Comparison of ENCODE assay signal across 9 mouse cellular contexts in the genomic region with DNA sequence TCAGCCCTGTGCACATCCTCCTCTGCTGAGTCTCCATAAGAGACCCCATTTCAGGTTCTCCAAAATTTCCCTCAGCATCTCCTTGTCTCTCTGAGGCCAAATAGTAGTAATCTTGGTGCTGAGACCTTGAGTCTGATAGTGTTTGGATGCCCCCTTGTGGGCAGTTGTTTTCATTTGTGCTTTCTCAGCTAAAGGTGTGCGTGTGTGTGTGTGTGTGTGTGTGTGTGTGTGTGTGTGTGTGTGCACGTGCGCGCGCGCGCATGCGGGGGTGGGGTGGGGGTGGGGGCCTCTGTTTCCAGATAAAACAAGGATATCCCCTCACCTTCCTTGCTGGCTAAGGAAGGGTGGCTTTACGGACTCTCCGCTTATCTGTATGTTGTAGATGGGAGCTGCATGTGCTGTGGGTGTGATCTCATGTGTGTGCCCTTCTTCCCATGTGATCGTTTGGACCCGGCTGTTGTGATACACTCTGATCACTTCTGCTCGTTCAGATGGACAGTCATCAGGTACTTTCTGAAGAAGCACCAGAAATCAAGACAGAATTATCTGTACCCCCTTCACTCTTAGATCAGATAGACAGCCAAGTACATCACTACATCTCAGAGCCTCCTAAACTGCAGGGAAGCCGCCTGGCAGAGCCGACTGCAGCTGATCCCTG. TPM values are rescaled to one million over a fixed set of nuclear protein-coding genes. Genes with fewer than 3 reads are reported as not detected.
DNase-seq lines count a peak whose midpoint lies in the region; ATAC-seq and TF ChIP-seq lines count a peak whose summit lies in the region.
"Had no signal": no experiment of that assay in that cellular context is flagged by ENCODE, and none has a peak within 500 bp of the region (broad histone marks: within the 10 kb centered on the region; RNA-seq: fewer than 3 reads in every experiment).

No protein-coding gene starts in this region.

- 42% methylated on average over 15 of the region's 15 CpGs for WGBS in midbrain, embryonic 14.5 days
- 39% methylated on average over 15 of the region's 15 CpGs for WGBS in midbrain, embryonic 16.5 days
- 48% methylated on average over 15 of the region's 15 CpGs for WGBS in intestine, embryonic 16.5 days
- WGBS in lung, adult 2 months: 21% methylated on average over 15 of the region's 15 CpGs

- H3K4me3 ChIP-seq in midbrain, embryonic 14.5 days (replicated peaks; ENCODE audit: low read depth, low read length): no peak overlapping the region
- no peak overlapping the region for H3K4me3 ChIP-seq in midbrain, embryonic 16.5 days (ENCODE audit: low read depth, low read length)
- no peak overlapping the region for H3K4me3 ChIP-seq in intestine, embryonic 16.5 days (ENCODE audit: low read length)
- H3K4me3 ChIP-seq in lung, adult 2 months (replicated peaks; ENCODE audit: extremely low read depth, low read depth, low read length): no peak overlapping the region

- no peaks in the 10 kb centered on the region for H3K9me3 ChIP-seq in midbrain, embryonic 14.5 days (ENCODE audit: control insufficient read depth, low read length)
- no peaks in the 10 kb centered on the region; the same call in 1 of the 2 replicates for H3K9me3 ChIP-seq in midbrain, embryonic 16.5 days (replicated peaks; ENCODE audit: control insufficient read depth, low read length, poor library complexity, severe bottlenecking)
- H3K9me3 ChIP-seq in intestine, embryonic 16.5 days (ENCODE audit: control insufficient read depth, low read length): no peaks in the 10 kb centered on the region

- peak; percentile 21; the same call in 1 of the 2 replicates for TF ChIP-seq CTCF in lung, adult 2 months (IDR thresholded peaks at IDR 0.05; ENCODE audit: insufficient read depth, low read length)

- H3K36me3 ChIP-seq in midbrain, embryonic 14.5 days (ENCODE audit: control insufficient read depth, insufficient read depth, low read length): no peaks in the 10 kb centered on the region
- no peaks in the 10 kb centered on the region for H3K36me3 ChIP-seq in midbrain, embryonic 16.5 days (ENCODE audit: control insufficient read depth, insufficient read depth, low read length)
- no peaks in the 10 kb centered on the region for H3K36me3 ChIP-seq in intestine, embryonic 16.5 days (ENCODE audit: control insufficient read depth, insufficient read depth, low read length)

- no peak overlapping the region for H3K4me2 ChIP-seq in midbrain, embryonic 14.5 days (ENCODE audit: low read length)
- no peak overlapping the region for H3K4me2 ChIP-seq in midbrain, embryonic 16.5 days (ENCODE audit: low read length)
- H3K4me2 ChIP-seq in intestine, embryonic 16.5 days (ENCODE audit: low read depth, low read length): no peak overlapping the region

- ATAC-seq in midbrain, embryonic 14.5 days (ENCODE audit: low FRiP score, low TSS enrichment): no peak
- ATAC-seq in midbrain, embryonic 16.5 days: no peak
- ATAC-seq in intestine, embryonic 16.5 days: no peak

- DNase-seq in adrenal gland, adult 2 months: peak; percentile 49
- no peak for DNase-seq in adrenal gland, adult 18-20 months (ENCODE audit: low spot score in 2 of 2)
- peak; percentile 77 for DNase-seq in midbrain, embryonic 14.5 days
- DNase-seq in embryo, embryonic 10.5 days (ENCODE audit: low spot score): peak; percentile 86
- DNase-seq in lung, adult 2 months: no peak
- peak; percentile 79 for DNase-seq in thymus, postnatal 14 days

- H3K9ac ChIP-seq in midbrain, embryonic 14.5 days (replicated peaks; ENCODE audit: low read length): no peak overlapping the region
- no peak overlapping the region for H3K9ac ChIP-seq in midbrain, embryonic 16.5 days (ENCODE audit: low read depth, low read length)
- H3K9ac ChIP-seq in intestine, embryonic 16.5 days (ENCODE audit: low read depth, low read length): no peak overlapping the region

- H3K27me3 ChIP-seq in midbrain, embryonic 14.5 days (ENCODE audit: control insufficient read depth, insufficient read depth, low read length): no peaks in the 10 kb centered on the region
- no peaks in the 10 kb centered on the region for H3K27me3 ChIP-seq in midbrain, embryonic 16.5 days (ENCODE audit: control insufficient read depth, insufficient read depth, low read depth, low read length)
- H3K27me3 ChIP-seq in intestine, embryonic 16.5 days (replicated peaks; ENCODE audit: control insufficient read depth, insufficient read depth, low read length): no peaks in the 10 kb centered on the region

- no peak overlapping the region for H3K27ac ChIP-seq in midbrain, embryonic 14.5 days (replicated peaks; ENCODE audit: low read depth, low read length)
- H3K27ac ChIP-seq in midbrain, embryonic 16.5 days (ENCODE audit: low read length): no peak overlapping the region
- 0 out of 2 replicates have a peak overlapping the region, but pooled peaks have one; percentile 13 for H3K27ac ChIP-seq in intestine, embryonic 16.5 days (ENCODE audit: low read length)

- H3K4me1 ChIP-seq in midbrain, embryonic 14.5 days (ENCODE audit: control insufficient read depth, insufficient read depth, low read length): peaks cover 13% of the 10 kb centered on the region; the same call in 1 of the 2 replicates
- H3K4me1 ChIP-seq in midbrain, embryonic 16.5 days (ENCODE audit: control insufficient read depth, insufficient read depth, low read length): peaks cover 9% of the 10 kb centered on the region
- H3K4me1 ChIP-seq in intestine, embryonic 16.5 days (ENCODE audit: control insufficient read depth, insufficient read depth, low read length): peaks cover 18% of the 10 kb centered on the region
- H3K4me1 ChIP-seq in lung, adult 2 months (ENCODE audit: control insufficient read depth, insufficient read depth, low read length): peaks cover 24% of the 10 kb centered on the region

- TF ChIP-seq POLR2A in lung, adult 2 months (IDR thresholded peaks at IDR 0.05; ENCODE audit: borderline replicate concordance, extremely low read depth, low read depth, low read length): no peak

RNA-seq across cellular contexts. Expression of gene Ccr7, which starts 30.8 kb away (rescaled TPM):
- under 1 TPM in 1 of 2 experiments, not detected in 1; 0.14 TPM for total RNA-seq in adrenal gland, adult 2 months (2021)
- 0.50 and 0.86 TPM in 2 replicates for polyA plus RNA-seq in adrenal gland, adult 2 months (2012; rRNA removed)
- under 1 TPM in 1 of 2 experiments, not detected in 1; 0.38 TPM for total RNA-seq in adrenal gland, adult 18-20 months (2021)
- polyA plus RNA-seq in midbrain, embryonic 14.5 days (2014; fragmentation: Nextera tagmentation; extraction: Ambion mirVana): 0.45 TPM in 1 of 2 replicates, not detected in the other
- 0.15 TPM in 1 of 2 replicates, not detected in the other for polyA plus RNA-seq in midbrain, embryonic 16.5 days (2015; fragmentation: Nextera tagmentation; extraction: Ambion mirVana)
- 0.36 and 0.64 TPM in 2 replicates for polyA plus RNA-seq in intestine, embryonic 16.5 days (2015; fragmentation: Nextera tagmentation; extraction: Ambion mirVana)
- 15.5 and 19.7 TPM in 2 replicates for polyA plus RNA-seq in lung, adult 2 months (2012; rRNA removed)
- polyA plus RNA-seq: neural tube, embryonic 14.5 days had no signal

RNA-seq across cellular contexts. Expression of gene Tns4, which starts 35.0 kb away (rescaled TPM):
- under 1 TPM; 0.31 to 0.58 TPM for total RNA-seq in adrenal gland, adult 2 months (2021)
- polyA plus RNA-seq in adrenal gland, adult 2 months (2012; rRNA removed): 0.45 and 1.5 TPM in 2 replicates
- total RNA-seq in adrenal gland, adult 18-20 months (2021): under 1 TPM; 0.43 to 0.67 TPM
- 0.22 TPM in 1 of 2 replicates, not detected in the other for polyA plus RNA-seq in midbrain, embryonic 14.5 days (2014; fragmentation: Nextera tagmentation; extraction: Ambion mirVana)
- polyA plus RNA-seq in midbrain, embryonic 16.5 days (2015; fragmentation: Nextera tagmentation; extraction: Ambion mirVana): 0.04 and 0.09 TPM in 2 replicates
- polyA plus RNA-seq in intestine, embryonic 16.5 days (2015; fragmentation: Nextera tagmentation; extraction: Ambion mirVana): 0.65 and 1.3 TPM in 2 replicates
- polyA plus RNA-seq in lung, adult 2 months (2012; rRNA removed): 2.9 and 4.9 TPM in 2 replicates
- polyA plus RNA-seq: neural tube, embryonic 14.5 days had no signal

Comparison
In these comparisons a context has a peak if more than half of its experiments do, and no peak if none do; other contexts are left out.
1. DNase-seq: peak in adrenal gland, adult 2 months (single experiment), midbrain, embryonic 14.5 days (single experiment), embryo, embryonic 10.5 days (single experiment) and thymus, postnatal 14 days (single experiment); none in adrenal gland, adult 18-20 months (0 of 2) and lung, adult 2 months (single experiment).